Mouse (Mus musculus) heart, postnatal 10 days (tissue): ENCODE measurements at regions not wholly inside any gene's neighbourhood (a gene's known extent, or its start where the extent isn't known, plus 50 kb on each side); places are given as distances from the start of the nearest gene placed in this dataset.

ENCODE experiments used
- DNase-seq, 2 experiments: peaks; one replicate each; pipeline ENCODE4 v3.0.0; 2021
- intact Hi-C: fragments of 180-260 bp; cut with DNase I; formaldehyde crosslinking; loops from one replicate; pipeline ENCODE4 v1.15.1; 2025

- peak; percentile 69 to 75 for DNase-seq
- intact Hi-C loops: loop anchor here (2.0 to 5.0 kb wide), 2 partner anchors 116 to 217 kb away; no protein-coding TSS in a partner anchor
These were observed 54.6 kb upstream of the Cit start for GRCm38 (mm10) chr5:115790436-115790835.
